Mouse (Mus musculus) hindbrain, embryonic 15.5 days (tissue): ENCODE results near the gene Iscu. TPM values are rescaled to one million over a fixed set of nuclear protein-coding genes. Genes with fewer than 3 reads are reported as not detected.
"Not testable (repeated sequence)": the region's sequence is repeated elsewhere in the genome, so short reads cannot be mapped to it uniquely, and the experiment has no call there.

ENCODE experiments used
- ATAC-seq: fragments of 200-750 bp; cut with Nextera tagmentation; 2 replicates; pipeline ENCODE4 v1.8.0; 2017; ENCODE audit warnings: low read depth, moderate number of reproducible peaks, moderate TSS enrichment; ENCODE audit not compliant: low FRiP score
- H3K27ac ChIP-seq: fragments of 300-500 bp; sonication (generic); replicated peaks from 2 replicates; pipeline ENCODE4 v1.5.1; 2015; ENCODE audit warnings: mild to moderate bottlenecking, inconsistent platforms
- H3K27me3 ChIP-seq: fragments of 300-500 bp; sonication (generic); 2 replicates; pipeline ENCODE4 v1.6.1; 2015; ENCODE audit warnings: control low read depth, inconsistent platforms
- H3K36me3 ChIP-seq: fragments of 300-500 bp; sonication (generic); 2 replicates; pipeline ENCODE4 v1.6.1; 2015; ENCODE audit warnings: control low read depth, inconsistent platforms
- H3K4me1 ChIP-seq: fragments of 300-500 bp; sonication (generic); replicated peaks from 2 replicates; pipeline ENCODE4 v1.6.1; 2015; ENCODE audit warnings: control low read depth, inconsistent platforms
- H3K4me2 ChIP-seq: fragments of 300-500 bp; sonication (generic); 2 replicates; pipeline ENCODE4 v1.6.1; 2015; ENCODE audit warnings: moderate library complexity, mild to moderate bottlenecking, inconsistent platforms
- H3K4me3 ChIP-seq: fragments of 300-500 bp; sonication (generic); 2 replicates; pipeline ENCODE4 v1.5.1; 2015; ENCODE audit warnings: mild to moderate bottlenecking, inconsistent platforms
- H3K9ac ChIP-seq: fragments of 300-500 bp; sonication (generic); 2 replicates; pipeline ENCODE4 v1.6.1; 2015; ENCODE audit warnings: inconsistent platforms
- H3K9me3 ChIP-seq: fragments of 300-500 bp; sonication (generic); 2 replicates; pipeline ENCODE4 v1.6.1; 2016; ENCODE audit warnings: control low read depth, inconsistent platforms
- WGBS: fragments of 180-500 bp; shearing (Covaris S2); methylation state at CpG from one replicate; pipeline ENCODE4 v1.1.7; 2015; 5-methylcytosine and 5-hydroxymethylcytosine counted together
- polyA plus RNA-seq: library from polyadenylated mRNA; unstranded; fragments of >200 nt; fragmentation: Nextera tagmentation; extraction: Ambion mirVana; gene quantifications from 2 replicates; pipeline ENCODE4 v1.2.1, GENCODE M21; 2015

The Iscu gene
- polyA plus RNA-seq, 1 experiment from 2014 or later = 87.6 TPM

- WGBS = 24% methylated on average over 11 of the region's 12 CpGs
- not testable (repeated sequence) for H3K36me3 ChIP-seq, H3K27ac ChIP-seq, H3K4me2 ChIP-seq, H3K27me3 ChIP-seq, H3K9ac ChIP-seq, H3K4me1 ChIP-seq, ATAC-seq, H3K9me3 ChIP-seq, H3K4me3 ChIP-seq
These were observed 39.4 kb downstream of the Iscu start for GRCm38 (mm10) chr5:113811824-113812420.

DNA sequence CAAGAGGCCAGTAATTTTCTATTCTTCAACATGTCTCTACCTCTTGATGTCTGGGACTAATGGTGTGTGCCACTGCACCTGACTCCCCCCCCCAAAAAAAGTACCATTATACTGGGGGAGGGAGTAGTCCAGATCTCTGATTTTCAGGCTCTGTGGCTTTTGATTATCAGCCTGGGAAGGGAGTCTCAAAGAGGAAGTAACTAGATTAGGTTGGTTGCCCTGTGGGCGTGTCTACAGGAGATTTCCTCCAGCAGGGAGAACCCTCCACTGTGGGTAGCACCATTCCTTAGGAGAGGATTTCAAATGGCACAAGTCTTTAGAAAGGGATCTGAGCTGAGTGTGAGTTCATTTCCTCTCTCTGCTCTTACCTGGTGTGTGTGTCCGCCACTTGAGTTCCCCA, 40.1 kb downstream of the Iscu start:
- no peak overlapping the region for H3K27ac ChIP-seq
- H3K4me1 ChIP-seq = no peaks in the 10 kb centered on the region
- no peak overlapping the region for H3K4me3 ChIP-seq
- H3K9ac ChIP-seq = no peak overlapping the region
- no peaks in the 10 kb centered on the region for H3K27me3 ChIP-seq
- ATAC-seq = no peak
- H3K9me3 ChIP-seq = no peaks in the 10 kb centered on the region
- 96% methylated on average over 2 of the region's 2 CpGs for WGBS
- H3K36me3 ChIP-seq = no peaks in the 10 kb centered on the region
- no peak overlapping the region for H3K4me2 ChIP-seq

DNA sequence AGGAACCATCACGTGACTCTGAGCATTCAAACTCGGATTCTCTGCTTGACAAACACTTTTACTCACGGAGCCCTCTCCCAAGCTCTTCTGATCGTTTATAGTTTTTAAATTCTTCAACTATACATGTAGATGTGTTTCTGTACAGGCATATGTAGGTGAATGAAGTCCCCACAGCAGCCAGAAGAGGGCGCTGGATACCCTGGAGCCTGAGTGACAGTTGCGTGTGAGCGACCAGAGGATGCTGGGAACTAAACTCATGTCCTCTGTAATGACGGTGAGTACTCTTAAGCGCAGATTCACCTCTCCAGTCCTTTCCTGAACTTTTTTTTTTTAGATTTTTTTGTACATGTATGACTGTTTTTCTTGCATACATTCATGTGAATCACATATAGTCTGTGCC, 41.1 kb downstream of the Iscu start:
- H3K4me2 ChIP-seq = no peak overlapping the region
- H3K9me3 ChIP-seq = no peaks in the 10 kb centered on the region
- no peak overlapping the region for H3K4me3 ChIP-seq
- H3K27me3 ChIP-seq = no peaks in the 10 kb centered on the region
- H3K9ac ChIP-seq = no peak overlapping the region
- H3K27ac ChIP-seq = no peak overlapping the region
- no peaks in the 10 kb centered on the region for H3K4me1 ChIP-seq
- 24% methylated on average over 9 of the region's 9 CpGs for WGBS
- H3K36me3 ChIP-seq = no peaks in the 10 kb centered on the region
- no peak for ATAC-seq

GRCm38 (mm10) chr5:113814111-113815040, 41.8 kb downstream of the Iscu start:
- Histone ChIP-seq H3K4me3 (no peak overlapping the region), H3K4me1 (no peaks in the 10 kb centered on the region), H3K36me3 (no peaks in the 10 kb centered on the region), H3K27ac (no peak overlapping the region), H3K9me3 (no peaks in the 10 kb centered on the region), H3K4me2 (no peak overlapping the region), H3K27me3 (no peaks in the 10 kb centered on the region), H3K9ac (no peak overlapping the region)
- ATAC-seq = no peak
- 40% methylated on average over 27 of the region's 27 CpGs for WGBS

DNA sequence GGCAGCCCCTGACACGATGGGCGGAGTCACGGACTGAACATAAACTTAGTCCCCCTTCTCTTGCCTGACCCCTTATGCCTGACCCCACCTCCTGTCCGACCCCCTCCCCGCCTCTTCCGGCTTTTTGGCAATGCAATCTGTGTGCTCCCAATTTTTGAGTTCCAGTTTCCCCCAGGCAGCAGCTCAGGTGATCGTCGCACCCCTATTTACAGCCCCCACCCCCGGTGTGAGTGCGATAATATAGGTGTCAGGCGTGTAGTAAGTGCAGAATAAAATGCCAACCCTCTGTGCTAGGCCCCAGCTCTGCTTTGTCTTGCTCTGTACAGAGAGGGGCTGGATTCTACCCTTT, 42.5 kb downstream of the Iscu start:
- H3K27ac ChIP-seq = no peak overlapping the region
- WGBS = 54% methylated on average over 11 of the region's 11 CpGs
- no peak overlapping the region for H3K4me2 ChIP-seq
- no peaks in the 10 kb centered on the region for H3K4me1 ChIP-seq
- H3K27me3 ChIP-seq = no peaks in the 10 kb centered on the region
- H3K4me3 ChIP-seq = no peak overlapping the region
- no peaks in the 10 kb centered on the region for H3K9me3 ChIP-seq
- no peaks in the 10 kb centered on the region for H3K36me3 ChIP-seq
- no peak overlapping the region for H3K9ac ChIP-seq
- no peak for ATAC-seq

DNA sequence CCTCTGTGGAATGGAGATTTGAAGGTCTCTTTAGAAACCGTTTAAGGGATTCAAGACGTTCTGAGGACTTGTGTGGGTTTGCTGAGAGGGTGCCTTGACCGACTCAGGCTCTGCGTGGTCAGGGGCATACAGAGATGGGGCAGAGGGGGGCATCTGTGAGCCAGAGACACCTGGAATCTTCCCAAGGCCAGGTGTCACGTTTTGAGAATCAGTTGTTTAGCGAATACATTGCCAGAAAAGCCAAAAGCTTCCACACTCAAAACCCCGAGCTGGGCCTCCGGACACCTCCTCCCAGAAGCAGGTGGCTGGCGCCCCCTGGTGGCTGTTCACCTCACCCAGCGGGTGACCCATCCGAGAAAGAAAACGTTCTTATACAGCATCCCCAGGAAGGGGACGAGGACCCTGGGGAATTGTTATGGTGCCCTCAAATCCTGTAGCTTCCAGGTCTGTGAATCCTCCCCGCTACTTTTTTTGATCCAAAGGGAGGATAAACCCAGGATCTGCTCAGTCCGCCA, 43.1 kb downstream of the Iscu start:
- Histone ChIP-seq H3K4me3 (no peak overlapping the region), H3K27ac (no peak overlapping the region), H3K27me3 (no peaks in the 10 kb centered on the region), H3K4me1 (no peaks in the 10 kb centered on the region), H3K36me3 (no peaks in the 10 kb centered on the region), H3K9me3 (no peaks in the 10 kb centered on the region), H3K9ac (no peak overlapping the region), H3K4me2 (no peak overlapping the region)
- 12% methylated on average over 15 of the region's 15 CpGs for WGBS
- ATAC-seq = no peak

DNA sequence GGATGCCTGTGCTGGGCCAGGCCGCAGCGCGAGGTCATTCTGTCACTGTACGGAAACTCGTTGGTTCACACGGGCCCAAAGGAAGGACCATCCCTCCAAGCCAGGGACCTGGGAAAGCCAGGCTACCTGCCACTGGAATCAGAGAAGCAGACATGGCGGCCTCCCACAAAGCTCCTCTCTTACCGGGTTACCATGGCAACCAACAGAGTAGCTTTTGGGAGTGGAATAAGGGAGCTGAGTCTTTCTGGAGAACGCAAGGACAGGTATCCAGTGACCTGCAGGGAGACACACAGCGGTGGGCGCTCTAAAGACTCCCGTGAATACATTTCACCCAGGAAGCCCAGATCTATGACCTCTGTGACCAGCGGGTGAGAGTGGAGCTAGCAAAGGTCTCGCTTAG, 46.0 kb downstream of the Iscu start:
- 66% methylated on average over 14 of the region's 14 CpGs for WGBS
- Histone ChIP-seq H3K4me1 (no peaks in the 10 kb centered on the region), H3K36me3 (no peaks in the 10 kb centered on the region), H3K9me3 (no peaks in the 10 kb centered on the region), H3K9ac (no peak overlapping the region), H3K4me3 (no peak overlapping the region), H3K27ac (no peak overlapping the region), H3K27me3 (no peaks in the 10 kb centered on the region), H3K4me2 (no peak overlapping the region)
- peak; percentile 59; the same call in 1 of the 2 replicates for ATAC-seq

DNA sequence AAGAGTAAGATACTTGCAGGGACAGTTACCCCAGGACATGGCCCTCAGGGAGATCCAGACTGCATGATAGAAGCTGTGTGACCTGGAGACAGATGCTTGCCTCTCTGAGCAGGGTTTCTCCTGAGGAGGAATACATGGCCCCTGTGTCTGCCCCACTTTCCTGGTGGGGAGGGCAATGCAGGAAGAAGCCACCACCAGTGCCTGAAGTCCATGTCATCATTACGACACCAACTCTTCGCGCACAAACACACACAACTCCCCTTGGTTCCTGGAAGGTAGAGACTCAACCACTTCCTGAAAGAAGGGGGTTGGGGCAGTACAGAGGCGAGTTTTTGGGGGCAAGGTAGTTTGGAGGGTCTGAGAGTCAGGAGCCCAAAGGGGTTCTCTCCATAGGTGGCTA, 51.7 kb downstream of the Iscu start:
- 91% methylated on average over 4 of the region's 4 CpGs for WGBS
- Histone ChIP-seq H3K4me2 (no peak overlapping the region), H3K27me3 (no peaks in the 10 kb centered on the region), H3K4me1 (no peaks in the 10 kb centered on the region), H3K9ac (no peak overlapping the region), H3K27ac (no peak overlapping the region), H3K4me3 (no peak overlapping the region), H3K9me3 (no peaks in the 10 kb centered on the region), H3K36me3 (no peaks in the 10 kb centered on the region)
- no peak for ATAC-seq

GRCm38 (mm10) chr5:113825558-113825957, 53.0 kb downstream of the Iscu start:
- no peak for ATAC-seq
- WGBS = 88% methylated on average over 7 of the region's 7 CpGs
- Histone ChIP-seq H3K4me2 (no peak overlapping the region), H3K27me3 (no peaks in the 10 kb centered on the region), H3K4me1 (no peaks in the 10 kb centered on the region), H3K9ac (no peak overlapping the region), H3K9me3 (no peaks in the 10 kb centered on the region), H3K27ac (no peak overlapping the region), H3K36me3 (no peaks in the 10 kb centered on the region), H3K4me3 (no peak overlapping the region)

GRCm38 (mm10) chr5:113826619-113827018, 54.1 kb downstream of the Iscu start:
- H3K36me3 ChIP-seq = no peaks in the 10 kb centered on the region
- H3K27ac ChIP-seq = no peak overlapping the region
- H3K4me3 ChIP-seq = no peak overlapping the region
- H3K4me1 ChIP-seq = no peaks in the 10 kb centered on the region
- ATAC-seq = no peak
- no peaks in the 10 kb centered on the region for H3K27me3 ChIP-seq
- no peak overlapping the region for H3K4me2 ChIP-seq
- H3K9me3 ChIP-seq = no peaks in the 10 kb centered on the region
- 90% methylated on average over 4 of the region's 4 CpGs for WGBS
- no peak overlapping the region for H3K9ac ChIP-seq
